Mouse (Mus musculus) ES-E14 (cell line): Measurements from ENCODE around the gene Mdm2.
"Not testable (repeated sequence)": the region's sequence is repeated elsewhere in the genome, so short reads cannot be mapped to it uniquely, and the experiment has no call there.

ENCODE experiments used
- CHD2 ChIP-seq: IDR thresholded peaks from 2 replicates; pipeline ENCODE4 v1.6.1; 2014; ENCODE audit warnings: mild to moderate bottlenecking, low read depth, low read length, inconsistent platforms
- HCFC1 ChIP-seq: IDR thresholded peaks from 2 replicates; pipeline ENCODE4 v1.6.1; 2012; ENCODE audit warnings: low read length, inconsistent platforms, borderline replicate concordance; ENCODE audit not compliant: insufficient read depth
- MAFK ChIP-seq: IDR thresholded peaks from 2 replicates; pipeline ENCODE4 v1.6.1; 2014; ENCODE audit warnings: mild to moderate bottlenecking, low read depth, low read length, inconsistent platforms; ENCODE audit not compliant: insufficient read depth
- ZC3H11A ChIP-seq: IDR thresholded peaks from 2 replicates; pipeline ENCODE4 v1.6.1; 2012; ENCODE audit warnings: low read depth, mild to moderate bottlenecking, inconsistent platforms, low read length, borderline replicate concordance

- not testable (repeated sequence) for TF ChIP-seq CHD2, HCFC1, ZC3H11A, MAFK
These were observed 23.7 kb upstream of the Mdm2 start for GRCm38 (mm10) chr10:117734104-117734852.
